Mouse (Mus musculus): ENCODE measurements around the gene Fbxw18. TPM values are rescaled to one million over a fixed set of nuclear protein-coding genes. Genes with fewer than 3 reads are reported as not detected.
"Not testable (repeated sequence)": the region's sequence is repeated elsewhere in the genome, so short reads cannot be mapped to it uniquely, and the experiment has no call there.

The Fbxw18 gene
- total RNA-seq (2021): not detected
- long read RNA-seq, experiment 1: 0 reads
- long read RNA-seq, experiment 2: 0 reads

DNA sequence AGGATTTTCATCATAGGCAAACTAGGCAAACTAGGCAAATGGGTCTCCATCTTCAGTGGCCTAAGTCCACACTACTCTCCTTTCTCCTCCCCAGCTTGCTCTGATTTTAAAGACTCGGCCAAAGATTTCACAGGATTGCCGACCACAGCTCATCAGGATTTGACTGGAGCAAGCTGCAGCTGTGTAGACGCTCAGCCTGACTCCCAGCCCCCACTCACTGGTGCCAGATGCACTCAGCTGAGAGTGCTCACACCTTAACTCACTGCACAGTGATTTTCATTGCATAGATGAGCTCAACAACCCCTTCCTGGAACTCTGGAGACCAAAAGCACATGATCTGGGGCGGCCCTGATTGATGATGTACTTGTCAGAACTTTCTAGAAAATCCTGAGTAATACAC is at the start of gene Fbxw18:
Fbxw18 (minus strand) TSS at position 101 of the 400 bp plus-strand sequence.
- intact Hi-C loops (cut with DNase I); DNase-seq: not testable (repeated sequence)

DNA sequence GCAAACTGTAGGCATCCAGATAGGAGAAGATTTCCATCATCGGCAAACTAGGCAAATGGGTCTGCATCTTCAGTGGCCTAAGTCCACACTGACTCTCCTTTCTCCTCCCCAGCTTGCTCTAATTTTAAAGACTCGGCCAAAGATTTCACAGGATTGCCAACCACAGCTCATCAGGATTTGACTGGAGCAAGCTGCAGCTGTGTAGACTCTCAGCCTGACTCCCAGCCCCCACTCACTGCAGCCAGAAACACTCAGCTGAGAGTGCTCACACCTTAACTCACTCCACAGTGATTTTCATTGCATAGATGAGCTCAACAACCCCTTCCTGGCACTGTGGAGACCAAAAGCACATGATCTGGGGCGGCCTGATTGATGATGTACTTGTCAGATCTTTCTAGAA is 43.5 kb upstream of the Fbxw18 start, which contains the start of gene Fbxw26:
Fbxw26 (minus strand) TSS at position 101 of the 400 bp plus-strand sequence.
- intact Hi-C loops (cut with DNase I); DNase-seq: not testable (repeated sequence)

DNA sequence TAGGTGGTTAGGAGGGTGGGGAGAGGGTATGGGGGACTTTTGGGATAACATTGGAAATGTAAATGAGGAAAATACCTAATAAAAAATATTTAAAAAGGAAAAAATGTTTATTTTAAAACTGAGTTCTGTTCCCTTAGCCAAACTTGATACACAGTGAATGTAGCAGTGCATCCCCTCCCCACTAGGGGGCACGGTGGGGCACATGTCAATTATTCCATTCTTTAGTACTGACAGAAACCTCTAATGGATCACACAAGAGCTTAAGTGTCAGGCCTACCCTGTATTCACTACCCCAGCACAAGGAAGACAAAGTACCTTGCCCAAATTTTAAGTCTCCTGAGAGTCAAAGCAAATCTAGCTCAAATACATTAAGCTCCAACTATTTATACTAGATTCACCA is 17.2 kb downstream of the Fbxw18 start:
- DNase-seq: peak in 1 of 2 experiments; percentile 19
- intact Hi-C loops (cut with DNase I): no loop called here

DNA sequence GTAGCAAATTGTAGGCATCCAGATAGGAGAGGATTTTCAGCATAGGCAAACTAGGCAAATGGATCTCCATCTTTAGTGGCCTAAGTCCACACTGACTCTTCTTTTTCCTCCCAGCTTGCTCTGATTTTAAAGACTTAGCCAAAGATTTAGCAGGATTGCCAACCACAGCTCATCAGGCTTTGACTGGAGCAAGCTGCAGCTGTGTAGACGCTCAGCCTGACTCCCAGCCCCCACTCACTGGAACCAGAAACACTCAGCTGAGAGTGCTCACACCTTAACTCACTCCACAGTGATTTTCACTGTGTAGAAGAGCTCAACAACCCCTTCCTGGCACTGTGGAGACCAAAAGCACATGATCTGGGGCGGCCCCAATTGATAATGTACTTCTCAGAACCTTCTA is 37.9 kb downstream of the Fbxw18 start, which contains the start of gene Fbxw25:
Fbxw25 (minus strand) TSS at position 101 of the 400 bp plus-strand sequence.
- DNase-seq; intact Hi-C loops (cut with DNase I): not testable (repeated sequence)

Other genes starting within 250 kb of the Fbxw18 start
- not detected for gene Fbxw19, start 206.8 kb downstream of the Fbxw18 start, total RNA-seq (2021)
- gene Fbxw15, start 134.4 kb downstream of the Fbxw18 start, total RNA-seq (2021): not detected
- gene Fbxw24, start 76.6 kb downstream of the Fbxw18 start, total RNA-seq (2021): not detected
- gene Fbxw25, start 38.0 kb downstream of the Fbxw18 start, total RNA-seq (2021): not detected
- gene Fbxw26, start 43.4 kb upstream of the Fbxw18 start, total RNA-seq (2021): not detected
- gene Fbxw27, start 88.0 kb upstream of the Fbxw18 start, total RNA-seq (2021): not detected
- not detected for gene Spink8, start 109.6 kb upstream of the Fbxw18 start, total RNA-seq (2021)
- 10 to 100 TPM; 25.2 to 29.4 TPM for gene Nme6, start 130.0 kb upstream of the Fbxw18 start, total RNA-seq (2021)
- not detected for gene Camp, start 146.9 kb upstream of the Fbxw18 start, total RNA-seq (2021)
- gene Cdc25a, start 172.9 kb upstream of the Fbxw18 start, total RNA-seq (2021): 1 to 10 TPM; 3.4 to 4.2 TPM
- gene Map4, start 228.8 kb upstream of the Fbxw18 start, total RNA-seq (2021): 100 to 1,000 TPM; 418 to 437 TPM

Data from gastrocnemius, postnatal 36 days (tissue).